Mouse (Mus musculus): Measurements from ENCODE around the gene Zfp541.

GRCm38 (mm10) chr7:16042850-16043775, 18.5 kb upstream of the Zfp541 start:
- TF ChIP-seq EP300 (IDR thresholded peaks at IDR 0.05; ENCODE audit: insufficient read depth, low read depth, low read length) (no peak), CTCF (IDR thresholded peaks at IDR 0.05; ENCODE audit: low read depth, low read length) (no peak)

Measured in ES-Bruce4 (cell line).